In the genomic region with DNA sequence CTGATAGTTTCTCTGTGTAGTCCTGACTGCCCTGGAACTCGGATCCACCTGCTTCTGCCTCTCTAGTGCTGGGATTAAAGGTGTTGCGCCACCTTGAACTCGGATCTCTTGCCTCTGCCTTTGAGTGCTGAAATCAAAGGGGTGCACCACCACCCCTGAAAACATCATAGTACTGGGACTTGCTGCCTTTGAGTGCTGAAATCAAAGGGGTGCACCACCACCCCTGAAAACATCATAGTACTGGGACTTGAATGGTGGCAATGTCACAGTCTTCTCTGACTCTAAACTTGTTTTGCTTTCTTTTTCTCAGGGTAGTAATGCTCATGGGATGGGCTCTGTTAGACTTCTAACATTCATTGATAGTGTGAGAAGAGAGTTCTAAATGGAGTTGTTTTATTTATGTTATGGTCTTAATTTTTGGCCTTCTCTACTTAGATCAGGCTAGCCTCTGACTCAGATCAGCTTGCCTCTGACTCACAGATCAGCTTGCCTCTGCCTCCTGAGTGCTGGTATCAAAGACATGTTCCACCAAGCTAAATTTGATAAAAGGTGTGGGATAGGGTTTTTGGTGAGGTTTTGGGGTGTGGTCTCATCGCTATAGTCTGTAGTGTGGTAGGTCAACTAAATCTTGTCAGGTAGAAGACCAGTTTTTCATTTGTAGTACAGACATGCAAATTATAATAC, we compare ENCODE assay signal across 9 mouse cellular contexts. TPM values are rescaled to one million over a fixed set of nuclear protein-coding genes. Genes with fewer than 3 reads are reported as not detected.
A peak's percentile ranks its signal among the peaks of the same experiment; 100 is the strongest.
DNase-seq lines count a peak whose midpoint lies in the region; ATAC-seq lines count a peak whose summit lies in the region.
"Had no signal": no experiment of that assay in that cellular context is flagged by ENCODE, and none has a peak within 500 bp of the region (broad histone marks: within the 10 kb centered on the region; RNA-seq: fewer than 3 reads in every experiment).

No protein-coding gene starts in this region.

- H3K4me2 ChIP-seq in forebrain, embryonic 12.5 days: peak overlapping the region; percentile 94
- H3K4me2 ChIP-seq in liver, embryonic 13.5 days: peak overlapping the region; percentile 72

- H3K27me3 ChIP-seq in erythroblast, embryonic 14.5 days (ENCODE audit: control insufficient read depth): no peaks in the 10 kb centered on the region
- H3K27me3 ChIP-seq in forebrain, embryonic 12.5 days: no peaks in the 10 kb centered on the region
- H3K27me3 ChIP-seq in liver, embryonic 13.5 days: no peaks in the 10 kb centered on the region

- ATAC-seq in erythroblast, adult 5-6 weeks (replicated peaks; ENCODE audit: low FRiP score, poor library complexity, severe bottlenecking): no peak
- no peak for ATAC-seq in forebrain, embryonic 12.5 days (ENCODE audit: low FRiP score)
- no peak for ATAC-seq in liver, embryonic 13.5 days (ENCODE audit: low read depth)

- H3K27ac ChIP-seq in forebrain, embryonic 12.5 days: no peak overlapping the region
- H3K27ac ChIP-seq in liver, embryonic 13.5 days: no peak overlapping the region

- peak; percentile 28 for DNase-seq in 3T3-L1 (ENCODE audit: low read depth, low spot score)
- no peak for DNase-seq in liver, embryonic 13.5 days
- no peak for DNase-seq in right cerebral cortex, postnatal 36 days (ENCODE audit: low spot score in 2 of 2)
- no peak for DNase-seq in adrenal gland, postnatal 36 days
- no peak for DNase-seq in spleen, postnatal 10 days (ENCODE audit: low spot score in 2 of 2)
- DNase-seq: kidney, postnatal 14 days had no signal

- 96% methylated on average over 4 of the region's 4 CpGs for WGBS in forebrain, embryonic 12.5 days
- 60% methylated on average over 4 of the region's 4 CpGs for WGBS in liver, embryonic 13.5 days (ENCODE audit: insufficient replicate concordance)

- peak overlapping the region; percentile 98 for H3K4me3 ChIP-seq in erythroblast, embryonic 14.5 days (replicated peaks)
- H3K4me3 ChIP-seq in forebrain, embryonic 12.5 days (replicated peaks): peak overlapping the region; percentile 99
- peak overlapping the region; percentile 95 for H3K4me3 ChIP-seq in liver, embryonic 13.5 days (replicated peaks)

- peaks cover 45% of the 10 kb centered on the region for H3K36me3 ChIP-seq in erythroblast, embryonic 14.5 days (ENCODE audit: control insufficient read depth)
- peaks cover 20% of the 10 kb centered on the region; the same call in 1 of the 2 replicates for H3K36me3 ChIP-seq in forebrain, embryonic 12.5 days (replicated peaks)
- peaks cover 26% of the 10 kb centered on the region for H3K36me3 ChIP-seq in liver, embryonic 13.5 days

- H3K4me1 ChIP-seq in erythroblast, embryonic 14.5 days (ENCODE audit: control insufficient read depth): peaks cover 44% of the 10 kb centered on the region
- H3K4me1 ChIP-seq in forebrain, embryonic 12.5 days: peaks cover 32% of the 10 kb centered on the region
- H3K4me1 ChIP-seq in liver, embryonic 13.5 days (replicated peaks): peaks cover 35% of the 10 kb centered on the region

- H3K9ac ChIP-seq in forebrain, embryonic 12.5 days: 0 out of 2 replicates have a peak overlapping the region, but pooled peaks have one; percentile 99
- H3K9ac ChIP-seq in liver, embryonic 13.5 days: peak overlapping the region; percentile 98

- H3K9me3 ChIP-seq in erythroblast, embryonic 14.5 days (ENCODE audit: control insufficient read depth, low read length): no peaks in the 10 kb centered on the region
- H3K9me3 ChIP-seq in forebrain, embryonic 12.5 days: no peaks in the 10 kb centered on the region
- no peaks in the 10 kb centered on the region for H3K9me3 ChIP-seq in liver, embryonic 13.5 days (replicated peaks)

RNA-seq across cellular contexts. Expression of a gene that starts 6.7 kb away (rescaled TPM):
- 4.5 and 4.7 TPM in 2 replicates for polyA plus RNA-seq in erythroblast, embryonic 14.5 days (2012)
- 43.8 and 58.1 TPM in 2 replicates for total RNA-seq in erythroblast, adult 5-6 weeks (2015; ENCODE audit: low replicate concordance)
- total RNA-seq in erythroblast, adult 5-6 weeks (2017; ENCODE audit: low replicate concordance): 27.5 and 29.0 TPM in 2 replicates
- 39.1 and 39.7 TPM in 2 replicates for polyA plus RNA-seq in forebrain, embryonic 12.5 days (2016; fragmentation: Nextera tagmentation; extraction: Ambion mirVana)
- polyA plus RNA-seq in liver, embryonic 13.5 days (2015; fragmentation: Nextera tagmentation; extraction: Ambion mirVana): 11.3 and 12.9 TPM in 2 replicates
- 10 to 100 TPM; 56.5 to 63.1 TPM for total RNA-seq in adrenal gland, postnatal 36 days (2021)
